Mouse (Mus musculus): ENCODE measurements around the gene Emc9.

DNA sequence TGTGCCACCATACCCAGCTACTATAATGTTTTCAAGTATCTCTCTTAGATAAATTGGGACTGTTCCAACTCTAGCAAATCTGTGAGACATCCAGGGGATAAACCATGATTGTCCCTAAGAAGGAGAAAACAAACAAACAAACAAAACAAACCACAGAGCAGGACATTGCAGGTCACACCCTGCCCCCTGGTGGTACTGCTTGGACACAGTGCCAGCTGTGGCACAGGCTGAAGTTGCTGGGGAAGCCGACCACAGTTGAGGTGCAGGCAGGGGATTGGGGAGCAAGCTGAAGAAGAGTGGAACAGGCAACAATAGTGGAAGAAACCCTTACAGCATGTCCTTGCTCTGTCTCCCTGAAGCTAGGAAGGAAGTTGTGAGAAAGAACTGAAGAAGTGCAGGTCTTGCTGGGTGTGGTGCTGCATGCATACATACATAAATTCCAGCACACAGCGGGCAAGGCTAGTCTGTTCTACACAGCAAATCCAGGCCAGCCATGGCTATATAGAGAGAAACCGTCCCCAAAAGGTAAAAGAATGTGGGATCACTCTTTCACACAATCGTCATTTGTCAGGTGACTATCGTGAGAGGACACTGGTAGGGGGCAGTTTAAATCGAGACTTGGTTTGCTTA, 48.9 kb downstream of the Emc9 start:
- TF ChIP-seq POLR2A (IDR thresholded peaks at IDR 0.05; ENCODE audit: control insufficient read depth, low read depth, low read length) (no peak), CTCF (IDR thresholded peaks at IDR 0.05; ENCODE audit: control insufficient read depth, insufficient read depth, insufficient replicate concordance, low read depth, low read length) (peak; percentile 53; the same call in 1 of the 2 replicates)

Data from testis, adult 2 months (tissue).